Mouse (Mus musculus): Measurements from ENCODE around the gene Acvr1.

Gene Acvr1

GRCm38 (mm10) chr2:58562137-58562536 is 4.8 kb downstream of the Acvr1 start:
- ATAC-seq (ENCODE audit: insufficient number of reproducible peaks, low FRiP score, low TSS enrichment), result no peak

DNA sequence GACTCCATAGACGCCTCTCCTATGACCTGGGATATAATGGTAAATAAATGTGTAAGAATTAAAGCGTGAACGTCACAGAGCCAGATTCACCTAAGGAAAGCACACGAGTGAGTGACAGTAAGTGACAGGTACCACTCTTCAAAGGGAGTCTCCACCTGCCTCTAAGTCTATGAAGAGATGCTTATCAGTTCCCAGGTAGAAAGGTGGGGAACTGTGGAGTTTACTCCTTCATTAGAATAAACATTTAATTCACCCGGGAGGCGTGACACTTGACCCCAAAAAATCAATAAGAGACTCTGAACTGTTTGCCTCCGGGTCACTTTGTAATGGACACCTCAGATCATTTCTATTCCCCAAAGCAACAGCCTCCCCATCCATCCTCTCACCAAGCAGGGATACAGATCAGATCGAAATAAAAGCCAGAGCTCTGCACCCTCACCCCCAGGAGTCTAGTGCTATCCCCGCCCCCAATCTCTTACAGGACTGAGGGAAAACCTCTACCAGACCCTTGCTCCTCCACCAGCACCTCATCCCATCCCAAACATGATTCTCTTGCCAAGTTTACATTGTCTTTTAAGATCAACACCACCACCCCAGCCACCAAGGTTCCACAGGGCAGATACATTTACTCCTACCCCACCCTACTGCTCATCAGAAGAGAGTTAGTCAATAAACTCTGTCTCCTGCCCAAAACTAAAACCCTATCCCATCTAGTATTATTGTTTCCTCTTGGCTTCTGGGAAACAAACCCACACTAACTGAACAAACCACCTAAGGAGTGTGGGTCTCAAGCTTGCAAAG is 9.7 kb downstream of the Acvr1 start:
- no peak for ATAC-seq (ENCODE audit: insufficient number of reproducible peaks, low FRiP score, low TSS enrichment)

DNA sequence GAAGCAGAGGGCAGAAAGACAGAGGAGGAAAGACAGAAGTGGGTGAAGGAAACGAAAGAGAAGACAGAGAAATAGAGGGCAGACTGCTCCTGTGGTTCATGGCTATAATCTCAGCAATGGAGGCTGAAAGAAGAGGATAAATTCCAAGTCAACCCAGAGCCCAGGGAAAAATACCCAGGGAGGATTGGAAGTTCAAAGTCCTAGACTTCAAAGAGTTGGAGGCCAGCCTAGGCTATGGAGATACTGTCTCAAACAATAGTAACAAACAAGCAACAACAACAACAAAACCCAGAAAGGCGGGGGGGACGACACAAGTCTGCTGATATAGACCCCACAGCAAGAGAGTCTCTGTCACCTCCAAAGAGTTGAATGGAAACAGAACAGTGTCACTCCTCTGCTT is 14.7 kb downstream of the Acvr1 start:
- ATAC-seq (ENCODE audit: insufficient number of reproducible peaks, low FRiP score, low TSS enrichment), result no peak

DNA sequence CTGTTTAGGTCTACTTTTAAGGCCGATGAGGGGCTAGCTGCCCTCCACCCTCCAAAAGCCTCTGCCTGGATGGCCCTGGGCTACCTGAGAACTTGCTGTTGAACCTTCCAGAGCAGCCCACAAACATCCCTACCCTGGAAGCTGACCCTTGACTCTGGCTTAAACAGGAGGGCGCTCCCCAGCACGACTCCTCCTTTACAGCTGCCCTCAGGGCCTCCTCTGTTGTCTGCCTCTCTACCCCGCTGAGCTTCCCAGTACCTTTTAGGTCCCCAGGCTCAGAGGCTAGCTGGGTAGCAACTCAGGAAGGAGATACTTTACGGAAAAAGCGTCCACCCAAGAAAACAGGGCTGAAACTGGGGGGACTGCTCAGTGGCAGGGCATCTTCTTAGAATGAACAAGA is 15.1 kb downstream of the Acvr1 start:
- ATAC-seq (ENCODE audit: insufficient number of reproducible peaks, low FRiP score, low TSS enrichment), result no peak

GRCm38 (mm10) chr2:58550488-58550887 is 16.5 kb downstream of the Acvr1 start:
- no peak for ATAC-seq (ENCODE audit: insufficient number of reproducible peaks, low FRiP score, low TSS enrichment)

GRCm38 (mm10) chr2:58549960-58550359 is 17.0 kb downstream of the Acvr1 start:
- ATAC-seq (ENCODE audit: insufficient number of reproducible peaks, low FRiP score, low TSS enrichment), result no peak

DNA sequence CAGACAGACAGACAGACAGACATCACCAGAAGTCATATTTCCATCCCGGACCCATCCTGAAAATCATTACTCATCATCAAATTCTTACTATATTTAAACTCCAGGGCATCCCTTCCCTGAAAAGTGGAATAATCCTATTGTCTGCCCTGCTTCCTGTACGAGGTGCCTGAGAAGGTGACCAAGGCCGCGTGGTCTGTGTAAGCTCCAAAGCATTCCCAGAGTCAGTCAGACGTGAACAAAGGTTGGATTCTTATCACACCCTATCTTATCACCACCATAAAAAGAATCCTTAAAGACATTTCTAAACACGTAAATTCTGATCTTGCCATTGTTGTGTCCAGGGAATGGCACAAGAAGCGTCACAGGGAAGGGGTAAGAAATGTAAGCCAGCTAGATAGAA is 18.0 kb downstream of the Acvr1 start:
- ATAC-seq (ENCODE audit: insufficient number of reproducible peaks, low FRiP score, low TSS enrichment), result no peak

- no peak for ATAC-seq (ENCODE audit: insufficient number of reproducible peaks, low FRiP score, low TSS enrichment)
Measured at GRCm38 (mm10) chr2:58546264-58546663, 20.7 kb downstream of the Acvr1 start.

DNA sequence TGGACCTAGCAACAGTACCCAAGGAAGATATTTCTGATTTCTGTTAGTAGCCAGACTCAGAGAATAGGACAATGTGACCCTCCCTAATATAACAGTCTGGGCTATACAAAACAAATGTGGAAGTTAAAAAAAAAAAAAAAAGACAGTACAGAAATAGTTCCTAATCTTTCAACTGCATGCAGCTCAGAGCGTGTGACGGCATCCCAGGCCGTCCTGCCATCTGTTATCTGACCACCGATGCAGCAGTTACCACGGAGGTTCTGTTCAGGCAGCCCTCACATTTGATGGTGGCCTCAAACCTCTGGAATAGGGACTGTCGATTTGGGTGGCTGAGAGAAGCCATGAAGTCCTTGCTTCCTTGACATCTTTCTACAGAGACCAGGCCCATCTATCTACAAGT is 22.6 kb downstream of the Acvr1 start:
- ATAC-seq (ENCODE audit: insufficient number of reproducible peaks, low FRiP score, low TSS enrichment), result no peak

- no peak for ATAC-seq (ENCODE audit: insufficient number of reproducible peaks, low FRiP score, low TSS enrichment)
Measured at GRCm38 (mm10) chr2:58543252-58543651, 23.7 kb downstream of the Acvr1 start.

GRCm38 (mm10) chr2:58538196-58538595 is 28.8 kb downstream of the Acvr1 start:
- no peak for ATAC-seq (ENCODE audit: insufficient number of reproducible peaks, low FRiP score, low TSS enrichment)

GRCm38 (mm10) chr2:58536796-58537195 is 30.2 kb downstream of the Acvr1 start:
- ATAC-seq (ENCODE audit: insufficient number of reproducible peaks, low FRiP score, low TSS enrichment), result no peak

DNA sequence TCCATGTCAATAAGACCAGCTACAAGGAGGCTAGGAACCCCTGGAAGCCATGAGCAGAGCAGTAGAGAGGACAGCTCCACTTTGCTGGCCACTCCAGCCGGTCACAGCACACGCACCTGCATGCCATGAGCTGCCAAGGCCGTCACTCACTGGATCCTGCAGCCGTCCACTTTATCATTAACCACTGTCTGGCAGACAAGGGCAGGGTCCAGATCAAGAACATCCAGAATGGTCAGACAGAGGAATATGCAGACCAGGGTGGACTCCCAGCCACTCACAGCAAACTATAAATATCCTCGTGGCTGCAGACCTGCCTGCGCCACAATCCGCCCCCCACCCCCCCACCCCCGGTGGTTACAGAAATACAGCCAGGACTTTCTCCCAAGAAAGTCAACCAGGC is 31.7 kb downstream of the Acvr1 start:
- ATAC-seq (ENCODE audit: insufficient number of reproducible peaks, low FRiP score, low TSS enrichment), result no peak

GRCm38 (mm10) chr2:58534379-58534778 is 32.6 kb downstream of the Acvr1 start:
- no peak for ATAC-seq (ENCODE audit: insufficient number of reproducible peaks, low FRiP score, low TSS enrichment)

DNA sequence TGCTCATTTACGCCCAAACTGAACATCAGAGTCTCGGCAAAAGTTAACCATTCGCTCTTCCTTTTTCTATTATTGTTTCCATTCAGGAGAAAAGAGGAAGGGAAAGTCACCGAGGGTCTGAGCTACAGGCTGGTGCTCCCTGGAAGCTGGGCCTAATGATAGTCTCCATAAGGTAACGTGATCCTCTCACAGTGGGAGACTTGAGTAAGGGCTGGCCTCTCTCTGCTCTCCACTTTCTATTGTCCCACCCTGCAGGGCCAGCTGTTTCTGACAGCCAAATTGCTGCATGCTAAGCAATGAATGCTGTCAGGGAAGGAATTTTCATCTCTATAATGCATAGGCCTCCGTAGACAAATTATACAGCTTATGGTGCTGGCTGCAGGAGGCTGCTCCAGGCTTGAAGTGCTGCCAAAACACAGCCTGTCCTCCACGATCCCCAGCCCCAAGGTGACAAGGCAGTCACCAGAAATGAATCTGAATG is 33.4 kb downstream of the Acvr1 start:
- peak; percentile 67 for ATAC-seq (ENCODE audit: insufficient number of reproducible peaks, low FRiP score, low TSS enrichment)

DNA sequence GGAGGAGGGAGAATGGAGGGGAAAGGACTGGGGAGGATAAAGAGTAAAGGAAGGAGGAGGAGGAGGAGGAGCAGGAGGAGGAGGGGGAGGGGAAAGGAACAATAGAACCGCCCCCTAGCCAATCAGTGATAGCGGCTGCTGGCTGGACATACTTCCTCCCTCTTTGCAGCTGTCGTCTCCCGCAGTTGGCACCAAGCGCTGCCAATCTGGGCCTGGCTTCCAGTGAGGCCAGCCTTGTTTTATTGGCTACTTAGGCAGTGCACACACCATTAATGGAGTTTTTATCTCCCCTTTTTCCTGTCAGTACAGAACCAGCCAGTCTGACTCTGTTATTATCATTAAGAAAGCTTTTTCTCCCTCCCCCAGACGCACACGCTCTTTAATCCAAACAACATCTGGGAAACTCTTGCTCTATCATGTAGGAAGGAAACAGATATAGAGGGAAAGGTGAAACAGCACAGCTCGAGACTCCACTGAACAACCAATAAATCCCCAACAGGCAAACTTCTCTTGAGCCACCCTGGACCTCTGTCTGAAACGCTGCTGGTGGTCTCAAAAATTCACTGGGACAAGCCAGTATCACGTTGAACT is 34.6 kb downstream of the Acvr1 start:
- no peak for ATAC-seq (ENCODE audit: insufficient number of reproducible peaks, low FRiP score, low TSS enrichment)

- ATAC-seq (ENCODE audit: insufficient number of reproducible peaks, low FRiP score, low TSS enrichment), result no peak
Measured at GRCm38 (mm10) chr2:58530521-58530920, 36.4 kb downstream of the Acvr1 start.

- ATAC-seq (ENCODE audit: insufficient number of reproducible peaks, low FRiP score, low TSS enrichment), result no peak
Measured at GRCm38 (mm10) chr2:58529860-58530440, 37.0 kb downstream of the Acvr1 start.

GRCm38 (mm10) chr2:58529384-58529783 is 37.6 kb downstream of the Acvr1 start:
- no peak for ATAC-seq (ENCODE audit: insufficient number of reproducible peaks, low FRiP score, low TSS enrichment)

DNA sequence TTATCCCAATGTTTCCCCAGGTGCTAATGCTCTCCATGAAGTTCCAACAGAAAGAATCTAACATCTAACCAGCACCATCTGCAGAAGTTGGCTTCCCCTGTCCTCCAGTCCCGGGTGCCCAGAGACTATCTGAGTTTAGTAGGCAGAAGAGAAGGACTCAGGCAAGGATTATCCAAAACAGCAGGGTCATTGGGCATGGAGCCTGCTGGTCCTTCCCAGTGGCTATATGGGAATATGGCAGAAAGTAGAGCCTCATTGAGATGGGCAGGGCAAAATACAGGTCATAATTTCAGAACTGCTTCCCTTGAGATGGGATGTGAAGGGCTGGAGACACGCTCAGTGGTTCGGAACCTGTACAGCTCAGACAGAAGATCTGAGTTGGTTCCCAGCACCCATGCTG is 39.2 kb downstream of the Acvr1 start:
- no peak for ATAC-seq (ENCODE audit: insufficient number of reproducible peaks, low FRiP score, low TSS enrichment)

DNA sequence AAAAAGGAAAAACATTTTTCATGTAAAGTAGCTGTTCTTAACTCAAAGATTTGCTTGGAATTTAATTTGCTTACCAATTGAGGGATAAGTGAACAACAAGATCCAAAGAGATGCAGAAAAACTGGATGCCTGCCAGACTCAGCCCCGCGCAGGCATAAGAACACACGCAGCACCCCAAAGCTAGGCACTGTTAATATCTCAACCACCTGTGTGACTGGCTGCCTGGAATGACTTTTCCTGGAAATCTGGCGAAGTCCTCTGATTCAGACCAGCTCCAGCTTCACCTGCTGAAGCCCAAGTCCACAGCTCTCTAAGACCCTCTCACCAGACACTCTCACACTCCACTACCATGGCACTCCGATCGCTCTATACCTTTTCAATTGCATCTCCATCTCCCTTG is 42.6 kb downstream of the Acvr1 start:
- no peak for ATAC-seq (ENCODE audit: insufficient number of reproducible peaks, low FRiP score, low TSS enrichment)

DNA sequence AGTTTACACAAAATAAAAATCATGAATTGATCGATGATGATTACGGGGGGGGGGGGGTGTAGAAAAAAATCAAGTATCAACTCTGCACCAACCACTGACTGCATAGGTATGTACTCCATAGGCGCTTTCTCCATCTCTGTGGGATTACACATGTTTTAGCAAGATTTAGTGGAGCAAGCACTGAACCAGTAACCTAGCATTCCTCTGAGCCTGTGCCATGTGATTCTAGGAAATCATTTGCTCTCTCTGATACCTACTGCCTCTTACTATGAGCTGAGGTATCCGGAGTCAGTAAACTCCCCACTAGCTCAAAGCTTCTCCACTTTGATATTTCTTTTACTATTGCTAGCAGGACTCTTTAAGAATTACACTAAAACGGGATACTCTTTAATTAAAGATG is 43.1 kb downstream of the Acvr1 start:
- ATAC-seq (ENCODE audit: insufficient number of reproducible peaks, low FRiP score, low TSS enrichment), result no peak

Measured in cerebellum, adult (tissue).